Mouse (Mus musculus): ENCODE measurements around the gene Kdm2b. TPM values are rescaled to one million over a fixed set of nuclear protein-coding genes. Genes with fewer than 3 reads are reported as not detected.
A peak's percentile ranks its signal among the peaks of the same experiment; 100 is the strongest.

Kdm2b gene
- total and polyA plus RNA-seq, 2 experiments from 2014 or later = 60.9 to 75.7 TPM

DNA sequence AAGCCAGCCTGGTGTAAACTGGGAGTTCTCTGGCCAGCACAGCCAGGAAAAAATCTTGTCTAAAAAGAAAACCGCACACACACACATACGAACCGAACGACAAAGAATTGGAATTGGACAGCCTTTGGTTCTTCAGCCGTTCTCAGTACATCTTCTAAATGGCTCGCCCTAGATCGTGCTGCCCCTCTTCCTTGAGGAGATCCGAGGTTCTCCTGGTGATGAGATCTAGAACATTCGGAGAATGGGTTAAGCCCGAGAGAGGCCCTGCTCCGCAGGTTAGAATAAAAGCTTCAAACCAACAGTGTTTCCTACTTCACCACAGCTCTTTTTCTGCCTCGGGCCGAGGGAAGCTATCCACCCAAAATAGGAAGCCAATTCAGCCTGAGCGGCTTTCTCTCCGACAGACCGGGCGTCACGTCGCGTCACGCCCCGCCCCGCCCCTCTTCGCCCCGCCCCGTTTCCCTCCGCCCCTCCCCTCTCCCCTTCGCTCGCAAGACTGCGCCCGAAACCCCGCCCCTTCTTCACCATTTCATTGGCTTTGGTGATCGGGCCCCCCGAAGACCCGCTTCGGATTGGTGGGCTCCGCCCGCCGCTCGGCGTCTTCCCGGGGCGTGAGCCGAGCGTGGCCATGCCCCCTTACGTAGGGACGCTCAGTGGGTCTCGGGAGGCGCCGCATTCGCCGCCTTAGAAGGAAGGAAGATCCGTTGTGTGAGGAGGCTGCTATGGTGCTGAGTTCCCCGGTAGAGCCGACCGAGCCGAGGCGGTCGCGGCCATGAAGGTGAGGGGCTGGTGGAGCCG, 139.9 kb downstream of the Kdm2b start, which contains the start of gene Rnf34:
Rnf34 (plus strand) TSS at position 528 of the 798 bp plus-strand sequence.
- Histone ChIP-seq H3K4me2 (ENCODE audit: low read depth, low read length) (peak within 1 kb of the TSS; percentile 74), H3K4me3 (ENCODE audit: low read length) (peak within 1 kb of the TSS; percentile 55), H3K27me3 (ENCODE audit: insufficient read depth, low read length) (no peaks in the 10 kb centered on the region), H3K4me1 (ENCODE audit: insufficient read depth, low read length) (peaks cover 7% of the 10 kb centered on the region; the same call in 1 of the 2 replicates), H3K27ac (peak within 1 kb of the TSS; percentile 89), H3K9ac (replicated peaks; ENCODE audit: low read length) (peak within 1 kb of the TSS; percentile 71), H3K9me3 (ENCODE audit: low read length) (no peaks in the 10 kb centered on the region), H3K36me3 (ENCODE audit: insufficient read depth, low read length) (no peaks in the 10 kb centered on the region)
- WGBS = 1% methylated on average over 60 of the region's 61 CpGs
- DNase-seq (ENCODE audit: low spot score) (peak; percentile 100), ATAC-seq (peak; percentile 100)
- TF ChIP-seq CTCF (IDR thresholded peaks at IDR 0.05; ENCODE audit: low read depth) = no peak

- Histone ChIP-seq H3K4me1 (ENCODE audit: insufficient read depth, low read length) (no peaks in the 10 kb centered on the region), H3K9ac (replicated peaks; ENCODE audit: low read length) (no peak overlapping the region), H3K27ac (no peak overlapping the region), H3K4me3 (ENCODE audit: low read length) (no peak overlapping the region), H3K36me3 (ENCODE audit: insufficient read depth, low read length) (no peaks in the 10 kb centered on the region), H3K4me2 (ENCODE audit: low read depth, low read length) (no peak overlapping the region), H3K9me3 (ENCODE audit: low read length) (no peaks in the 10 kb centered on the region), H3K27me3 (ENCODE audit: insufficient read depth, low read length) (no peaks in the 10 kb centered on the region)
- no peak for TF ChIP-seq CTCF (IDR thresholded peaks at IDR 0.05; ENCODE audit: low read depth)
- ATAC-seq (no peak), DNase-seq (ENCODE audit: low spot score) (no peak)
- WGBS = 89% methylated on average over 5 of the region's 5 CpGs
Measured at GRCm38 (mm10) chr5:122843799-122844198, 145.8 kb downstream of the Kdm2b start.

GRCm38 (mm10) chr5:122841126-122841525, 148.5 kb downstream of the Kdm2b start:
- WGBS = 90% methylated on average over 2 of the region's 2 CpGs

GRCm38 (mm10) chr5:122832996-122833395, 156.6 kb downstream of the Kdm2b start:
- DNase-seq (ENCODE audit: low spot score) (no peak), ATAC-seq (no peak)
- Histone ChIP-seq H3K4me1 (ENCODE audit: insufficient read depth, low read length) (no peaks in the 10 kb centered on the region), H3K4me3 (ENCODE audit: low read length) (no peak overlapping the region), H3K27ac (no peak overlapping the region), H3K36me3 (ENCODE audit: insufficient read depth, low read length) (no peaks in the 10 kb centered on the region), H3K27me3 (ENCODE audit: insufficient read depth, low read length) (no peaks in the 10 kb centered on the region), H3K9ac (replicated peaks; ENCODE audit: low read length) (no peak overlapping the region), H3K4me2 (ENCODE audit: low read depth, low read length) (no peak overlapping the region), H3K9me3 (ENCODE audit: low read length) (no peaks in the 10 kb centered on the region)
- 76% methylated on average over 10 of the region's 10 CpGs for whole genome bisulfite sequencing
- no peak for TF ChIP-seq CTCF (IDR thresholded peaks at IDR 0.05; ENCODE audit: low read depth)

More at GRCm38 (mm10) chr5:122841126-122841525, 148.5 kb downstream of the Kdm2b start:
- H3K36me3 ChIP-seq (ENCODE audit: insufficient read depth, low read length) = no peaks in the 10 kb centered on the region
- ATAC-seq (no peak), DNase-seq (ENCODE audit: low spot score) (no peak)
- no peak overlapping the region for H3K4me2 ChIP-seq (ENCODE audit: low read depth, low read length)
- no peak overlapping the region for H3K9ac ChIP-seq (replicated peaks; ENCODE audit: low read length)
- H3K9me3 ChIP-seq (ENCODE audit: low read length) = no peaks in the 10 kb centered on the region
- no peak overlapping the region for H3K27ac ChIP-seq
- no peaks in the 10 kb centered on the region for H3K4me1 ChIP-seq (ENCODE audit: insufficient read depth, low read length)
- no peak for TF ChIP-seq CTCF (IDR thresholded peaks at IDR 0.05; ENCODE audit: low read depth)
- no peaks in the 10 kb centered on the region for H3K27me3 ChIP-seq (ENCODE audit: insufficient read depth, low read length)
- H3K4me3 ChIP-seq (ENCODE audit: low read length) = no peak overlapping the region

- Histone ChIP-seq H3K4me2 (ENCODE audit: low read depth, low read length) (no peak overlapping the region), H3K27me3 (ENCODE audit: insufficient read depth, low read length) (no peaks in the 10 kb centered on the region), H3K4me1 (ENCODE audit: insufficient read depth, low read length) (no peaks in the 10 kb centered on the region), H3K4me3 (ENCODE audit: low read length) (no peak overlapping the region), H3K36me3 (ENCODE audit: insufficient read depth, low read length) (no peaks in the 10 kb centered on the region), H3K27ac (no peak overlapping the region), H3K9ac (replicated peaks; ENCODE audit: low read length) (no peak overlapping the region), H3K9me3 (ENCODE audit: low read length) (no peaks in the 10 kb centered on the region)
- TF ChIP-seq CTCF (IDR thresholded peaks at IDR 0.05; ENCODE audit: low read depth) = no peak
- 88% methylated on average over 10 of the region's 10 CpGs for WGBS
- DNase-seq (ENCODE audit: low spot score) = no peak
- ATAC-seq = no peak
Measured at GRCm38 (mm10) chr5:122832536-122832935, 157.1 kb downstream of the Kdm2b start.

DNA sequence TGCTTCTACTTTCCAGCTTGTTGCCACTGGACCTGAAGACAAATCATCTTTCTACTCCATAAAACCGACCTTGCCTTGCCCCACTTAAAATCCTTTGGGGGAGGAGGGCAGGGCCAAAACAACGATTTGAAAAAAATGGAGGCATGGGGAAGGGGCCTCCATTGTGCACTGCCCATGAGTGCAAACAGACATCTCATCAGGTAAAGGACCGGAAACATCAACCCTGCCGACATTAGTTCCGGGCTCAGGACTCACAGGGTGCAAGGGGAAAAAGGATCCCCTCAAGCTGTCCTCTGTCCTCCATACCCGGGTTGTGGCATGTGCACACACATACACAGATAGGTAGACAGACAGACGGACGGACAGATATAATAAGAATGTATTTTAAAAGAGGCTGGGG, 164.5 kb downstream of the Kdm2b start:
- DNase-seq (ENCODE audit: low spot score) (no peak), ATAC-seq (no peak)
- H3K4me2 ChIP-seq (ENCODE audit: low read depth, low read length) = no peak overlapping the region
- no peaks in the 10 kb centered on the region for H3K9me3 ChIP-seq (ENCODE audit: low read length)
- WGBS = 83% methylated on average over 8 of the region's 8 CpGs
- H3K9ac ChIP-seq (replicated peaks; ENCODE audit: low read length) = no peak overlapping the region
- H3K27ac ChIP-seq = no peak overlapping the region
- H3K4me1 ChIP-seq (ENCODE audit: insufficient read depth, low read length) = no peaks in the 10 kb centered on the region
- no peak for TF ChIP-seq CTCF (IDR thresholded peaks at IDR 0.05; ENCODE audit: low read depth)
- H3K27me3 ChIP-seq (ENCODE audit: insufficient read depth, low read length) = no peaks in the 10 kb centered on the region
- H3K36me3 ChIP-seq (ENCODE audit: insufficient read depth, low read length) = no peaks in the 10 kb centered on the region
- no peak overlapping the region for H3K4me3 ChIP-seq (ENCODE audit: low read length)

DNA sequence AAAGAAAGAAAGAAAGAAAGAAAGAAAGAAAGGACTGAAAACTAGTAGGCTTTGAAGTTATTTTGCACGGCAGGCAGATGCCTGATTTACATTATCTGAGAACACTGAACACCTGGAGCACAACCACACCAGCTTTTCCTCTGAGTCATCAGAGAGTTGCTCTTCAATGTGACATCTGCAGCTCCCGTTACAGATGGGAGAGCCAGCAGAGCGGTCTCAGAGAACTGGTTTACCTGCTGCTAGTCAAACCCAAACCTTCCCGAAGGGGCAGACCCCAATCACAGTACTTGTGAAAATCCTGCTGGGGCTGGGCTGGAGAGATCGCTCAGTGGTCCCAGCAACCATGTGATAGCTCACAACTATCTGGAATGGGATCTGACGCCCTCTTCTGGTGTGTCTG, 165.2 kb downstream of the Kdm2b start:
- Histone ChIP-seq H3K36me3 (ENCODE audit: insufficient read depth, low read length) (no peaks in the 10 kb centered on the region), H3K27ac (no peak overlapping the region), H3K9me3 (ENCODE audit: low read length) (no peaks in the 10 kb centered on the region), H3K9ac (replicated peaks; ENCODE audit: low read length) (no peak overlapping the region), H3K4me3 (ENCODE audit: low read length) (no peak overlapping the region), H3K4me2 (ENCODE audit: low read depth, low read length) (no peak overlapping the region), H3K4me1 (ENCODE audit: insufficient read depth, low read length) (no peaks in the 10 kb centered on the region), H3K27me3 (ENCODE audit: insufficient read depth, low read length) (no peaks in the 10 kb centered on the region)
- 73% methylated on average over 6 of the region's 6 CpGs for WGBS
- ATAC-seq = no peak
- DNase-seq (ENCODE audit: low spot score) = no peak
- TF ChIP-seq CTCF (IDR thresholded peaks at IDR 0.05; ENCODE audit: low read depth) = no peak
